Mouse (Mus musculus) olfactory bulb, adult 2 months (tissue): ENCODE results near the gene Sh3gl2.

Experiments used
- CTCF ChIP-seq: fragments of 200-500 bp; IDR thresholded peaks from 2 replicates; pipeline ENCODE4 v1.5.1; 2012; ENCODE audit warnings: low read depth, mild to moderate bottlenecking, low read length, moderate library complexity; ENCODE audit not compliant: insufficient read depth
- POLR2A ChIP-seq: fragments of 200-500 bp; IDR thresholded peaks from 2 replicates; pipeline ENCODE4 v1.6.1; 2012; ENCODE audit warnings: mild to moderate bottlenecking, low read depth, low read length, moderate library complexity; ENCODE audit not compliant: insufficient read depth

DNA sequence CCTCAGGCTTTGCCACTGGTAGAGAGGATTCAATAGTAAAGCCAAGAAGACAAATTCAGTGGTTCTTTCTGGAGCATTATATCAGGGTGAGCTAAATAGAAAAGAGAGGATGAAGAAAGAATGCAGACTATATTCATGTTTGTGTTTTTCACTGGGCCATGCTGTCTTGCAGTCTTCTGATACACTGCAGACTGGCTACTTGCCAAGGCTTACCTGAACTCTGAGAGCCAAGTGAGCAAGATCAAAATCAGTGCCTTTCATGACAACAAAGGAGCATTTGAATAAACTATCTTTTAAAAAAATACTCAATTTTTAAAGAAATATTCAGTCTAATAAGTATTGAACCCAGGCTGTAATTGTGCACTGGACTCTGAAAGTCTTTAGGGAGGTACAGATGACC is 131.4 kb downstream of the Sh3gl2 start:
- TF ChIP-seq POLR2A (no peak), CTCF (no peak)
